Mouse (Mus musculus): Measurements from ENCODE around the gene Samd11. TPM values are rescaled to one million over a fixed set of nuclear protein-coding genes. Genes with fewer than 3 reads are reported as not detected.

Gene Samd11
- polyA plus RNA-seq, 1 experiment from 2014 or later: 0.20 TPM

- peak; percentile 65 for ATAC-seq (replicated peaks; ENCODE audit: low FRiP score, low TSS enrichment, low read depth)
- Histone ChIP-seq H3K4me2 (ENCODE audit: low read length) (peak within 1 kb of the TSS; percentile 69), H3K9me3 (ENCODE audit: control insufficient read depth, low read length) (no peaks in the 10 kb centered on the region), H3K27ac (ENCODE audit: low read depth) (0 out of 2 replicates have a peak within 1 kb of the TSS, but pooled peaks have one; percentile 22), H3K36me3 (ENCODE audit: control insufficient read depth, insufficient read depth, low read length) (no peaks in the 10 kb centered on the region), H3K9ac (ENCODE audit: low read length) (peak within 1 kb of the TSS; percentile 54), H3K27me3 (replicated peaks; ENCODE audit: control insufficient read depth, insufficient read depth, low read length) (peaks cover 34% of the 10 kb centered on the region), H3K4me3 (ENCODE audit: low read depth, low read length) (peak within 1 kb of the TSS; percentile 59), H3K4me1 (replicated peaks; ENCODE audit: control insufficient read depth, insufficient read depth, low read length) (peaks cover 9% of the 10 kb centered on the region)
- peak; percentile 74 for DNase-seq (ENCODE audit: low spot score)
- 1% methylated on average over 34 of the region's 39 CpGs for WGBS
These were observed 52.5 kb downstream of the Samd11 start, which contains the start of gene AW011738 for GRCm38 (mm10) chr4:156203001-156203412. TSS of gene AW011738 (plus strand) at chr4:156203304.

GRCm38 (mm10) chr4:156202462-156202893 is 53.0 kb downstream of the Samd11 start:
- Histone ChIP-seq H3K4me3 (ENCODE audit: low read depth, low read length) (peak overlapping the region; percentile 59), H3K27ac (ENCODE audit: low read depth) (no peak overlapping the region), H3K9ac (ENCODE audit: low read length) (no peak overlapping the region), H3K36me3 (ENCODE audit: control insufficient read depth, insufficient read depth, low read length) (no peaks in the 10 kb centered on the region), H3K4me2 (ENCODE audit: low read length) (peak overlapping the region; percentile 69), H3K27me3 (replicated peaks; ENCODE audit: control insufficient read depth, insufficient read depth, low read length) (peaks cover 34% of the 10 kb centered on the region), H3K4me1 (replicated peaks; ENCODE audit: control insufficient read depth, insufficient read depth, low read length) (peaks cover 9% of the 10 kb centered on the region), H3K9me3 (ENCODE audit: control insufficient read depth, low read length) (no peaks in the 10 kb centered on the region)
- DNase-seq (ENCODE audit: low spot score) (no peak), ATAC-seq (replicated peaks; ENCODE audit: low FRiP score, low TSS enrichment, low read depth) (no peak)
- WGBS: 25% methylated on average over 12 of the region's 12 CpGs

- peak within 1 kb of the TSS; percentile 11; the same call in 1 of the 2 replicates for H3K4me2 ChIP-seq (ENCODE audit: low read length)
- DNase-seq (ENCODE audit: low spot score) (no peak), ATAC-seq (replicated peaks; ENCODE audit: low FRiP score, low TSS enrichment, low read depth) (no peak)
- no peaks in the 10 kb centered on the region for H3K9me3 ChIP-seq (ENCODE audit: control insufficient read depth, low read length)
- H3K9ac ChIP-seq (ENCODE audit: low read length): no peak within 1 kb of the TSS
- no peak within 1 kb of the TSS for H3K27ac ChIP-seq (ENCODE audit: low read depth)
- peaks cover 33% of the 10 kb centered on the region for H3K27me3 ChIP-seq (replicated peaks; ENCODE audit: control insufficient read depth, insufficient read depth, low read length)
- peaks cover 14% of the 10 kb centered on the region for H3K4me1 ChIP-seq (replicated peaks; ENCODE audit: control insufficient read depth, insufficient read depth, low read length)
- H3K36me3 ChIP-seq (ENCODE audit: control insufficient read depth, insufficient read depth, low read length): no peaks in the 10 kb centered on the region
- 56% methylated on average over 10 of the region's 10 CpGs for WGBS
- no peak within 1 kb of the TSS for H3K4me3 ChIP-seq (ENCODE audit: low read depth, low read length)
These were observed 54.6 kb downstream of the Samd11 start, which contains the start of gene Isg15 for GRCm38 (mm10) chr4:156200623-156201475. TSS of gene Isg15 (minus strand) at chr4:156200818.

GRCm38 (mm10) chr4:156197829-156198205 is 57.6 kb downstream of the Samd11 start:
- 0% methylated on average over 20 of the region's 26 CpGs for WGBS
- Histone ChIP-seq H3K9ac (ENCODE audit: low read length) (peak overlapping the region; percentile 51), H3K4me1 (replicated peaks; ENCODE audit: control insufficient read depth, insufficient read depth, low read length) (peaks cover 38% of the 10 kb centered on the region), H3K9me3 (ENCODE audit: control insufficient read depth, low read length) (no peaks in the 10 kb centered on the region), H3K4me3 (ENCODE audit: low read depth, low read length) (peak overlapping the region; percentile 83), H3K4me2 (ENCODE audit: low read length) (peak overlapping the region; percentile 55), H3K27me3 (replicated peaks; ENCODE audit: control insufficient read depth, insufficient read depth, low read length) (peaks cover 9% of the 10 kb centered on the region), H3K36me3 (ENCODE audit: control insufficient read depth, insufficient read depth, low read length) (peaks cover 16% of the 10 kb centered on the region), H3K27ac (ENCODE audit: low read depth) (peak overlapping the region; percentile 94)
- ATAC-seq (replicated peaks; ENCODE audit: low FRiP score, low TSS enrichment, low read depth) (peak; percentile 91), DNase-seq (ENCODE audit: low spot score) (peak; percentile 96)

- peaks cover 22% of the 10 kb centered on the region for H3K36me3 ChIP-seq (ENCODE audit: control insufficient read depth, insufficient read depth, low read length)
- peaks cover 38% of the 10 kb centered on the region for H3K4me1 ChIP-seq (replicated peaks; ENCODE audit: control insufficient read depth, insufficient read depth, low read length)
- peak within 1 kb of the TSS; percentile 75 for H3K9ac ChIP-seq (ENCODE audit: low read length)
- H3K4me2 ChIP-seq (ENCODE audit: low read length): peak within 1 kb of the TSS; percentile 90
- ATAC-seq (replicated peaks; ENCODE audit: low FRiP score, low TSS enrichment, low read depth): peak; percentile 81
- under 1% methylated on average over 35 of the region's 88 CpGs for WGBS
- peak within 1 kb of the TSS; percentile 83 for H3K4me3 ChIP-seq (ENCODE audit: low read depth, low read length)
- H3K27me3 ChIP-seq (replicated peaks; ENCODE audit: control insufficient read depth, insufficient read depth, low read length): peaks cover 4% of the 10 kb centered on the region; the same call in 1 of the 2 replicates
- H3K9me3 ChIP-seq (ENCODE audit: control insufficient read depth, low read length): no peaks in the 10 kb centered on the region
- peak within 1 kb of the TSS; percentile 94 for H3K27ac ChIP-seq (ENCODE audit: low read depth)
- DNase-seq (ENCODE audit: low spot score): peak; percentile 84
These were observed 58.2 kb downstream of the Samd11 start, which contains the start of gene Agrn for GRCm38 (mm10) chr4:156197131-156197828. TSS of gene Agrn (minus strand) at chr4:156197488.

Small RNA genes within 50 kb of the gene (microRNA-seq; reads per million reads assigned to microRNA genes)
- 4.2 reads per million, percentile 32 among the genes with 10 or more reads in this experiment for gene Mir7658

Other genes with a start within 250 kb of the Samd11 start
- gene Tnfrsf4, start 241.8 kb downstream of the Samd11 start, polyA plus RNA-seq (2014; fragmentation: Nextera tagmentation; extraction: Ambion mirVana): 0.50 and 0.56 TPM in 2 replicates
- gene Tnfrsf18, start 229.5 kb downstream of the Samd11 start, polyA plus RNA-seq (2014; fragmentation: Nextera tagmentation; extraction: Ambion mirVana): 1.6 and 2.0 TPM in 2 replicates
- gene Ttll10, start 196.2 kb downstream of the Samd11 start, polyA plus RNA-seq (2014; fragmentation: Nextera tagmentation; extraction: Ambion mirVana): 2.7 and 3.5 TPM in 2 replicates
- gene 9430015G10Rik, start 145.7 kb downstream of the Samd11 start, polyA plus RNA-seq (2014; fragmentation: Nextera tagmentation; extraction: Ambion mirVana): 34.5 and 38.8 TPM in 2 replicates
- 0.14 and 0.16 TPM in 2 replicates for gene Rnf223, start 125.1 kb downstream of the Samd11 start, polyA plus RNA-seq (2014; fragmentation: Nextera tagmentation; extraction: Ambion mirVana)
- gene Agrn, start 58.2 kb downstream of the Samd11 start, polyA plus RNA-seq (2014; fragmentation: Nextera tagmentation; extraction: Ambion mirVana): 80.6 and 82.1 TPM in 2 replicates
- gene Isg15, start 54.8 kb downstream of the Samd11 start, polyA plus RNA-seq (2014; fragmentation: Nextera tagmentation; extraction: Ambion mirVana): 0.58 and 0.91 TPM in 2 replicates
- 0.69 and 1.1 TPM in 2 replicates for gene AW011738, start 52.4 kb downstream of the Samd11 start, polyA plus RNA-seq (2014; fragmentation: Nextera tagmentation; extraction: Ambion mirVana)
- gene Perm1, start 39.8 kb downstream of the Samd11 start, polyA plus RNA-seq (2014; fragmentation: Nextera tagmentation; extraction: Ambion mirVana): 0.51 and 0.54 TPM in 2 replicates
- gene Plekhn1, start 20.8 kb downstream of the Samd11 start, polyA plus RNA-seq (2014; fragmentation: Nextera tagmentation; extraction: Ambion mirVana): 19.7 and 20.1 TPM in 2 replicates
- 102 and 111 TPM in 2 replicates for gene Noc2l, start 19.6 kb downstream of the Samd11 start, polyA plus RNA-seq (2014; fragmentation: Nextera tagmentation; extraction: Ambion mirVana)
- gene Vmn2r-ps159, start 75.4 kb upstream of the Samd11 start, polyA plus RNA-seq (2014; fragmentation: Nextera tagmentation; extraction: Ambion mirVana): not detected in 2 replicates

Data from intestine, embryonic 14.5 days (tissue).